ENCODE assay signal across 19 mouse cellular contexts in genomic region chr6:119402976-119403375, GRCm38 (mm10). TPM values are rescaled to one million over a fixed set of nuclear protein-coding genes. Genes with fewer than 3 reads are reported as not detected.
DNase-seq lines count a peak whose midpoint lies in the region; ATAC-seq and TF ChIP-seq lines count a peak whose summit lies in the region.
"Had no signal": no experiment of that assay in that cellular context is flagged by ENCODE, and none has a peak within 500 bp of the region (broad histone marks: within the 10 kb centered on the region; RNA-seq: fewer than 3 reads in every experiment).

No protein-coding gene starts in this region.

- H3K4me2 ChIP-seq in lung, postnatal 0 days (replicated peaks; ENCODE audit: low read depth, low read length) = no peak overlapping the region
- H3K4me2 ChIP-seq: forebrain, embryonic 15.5 days; heart, embryonic 12.5 days; limb, embryonic 12.5 days had no signal

- no peak overlapping the region for H3K4me3 ChIP-seq in lung, postnatal 0 days (ENCODE audit: low read depth, low read length)
- H3K4me3 ChIP-seq in brown adipose tissue, adult 24 weeks (ENCODE audit: insufficient read depth, low read depth, low read length) = no peak overlapping the region
- H3K4me3 ChIP-seq: forebrain, embryonic 15.5 days; heart, embryonic 12.5 days; limb, embryonic 12.5 days had no signal

- WGBS in lung, postnatal 0 days = 74% methylated on average over 3 of the region's 3 CpGs

- TF ChIP-seq EP300 in lung, postnatal 0 days (IDR thresholded peaks at IDR 0.05) = no peak

- peak; percentile 35 for ATAC-seq in lung, postnatal 0 days
- ATAC-seq in megakaryocyte, adult 5-6 weeks (ENCODE audit: poor library complexity, severe bottlenecking) = peak; percentile 61; the same call in 1 of the 2 replicates
- ATAC-seq: activated CD4-positive, CD25-positive, alpha-beta regulatory T cell, adult 4 months; forebrain, embryonic 15.5 days; inflammation-experienced regulatory T-cells, adult 6 months; midbrain, embryonic 16.5 days had no signal

- no peaks in the 10 kb centered on the region for H3K9me3 ChIP-seq in lung, postnatal 0 days (ENCODE audit: low read length)
- H3K9me3 ChIP-seq: forebrain, embryonic 15.5 days; limb, embryonic 12.5 days had no signal

- H3K27me3 ChIP-seq in lung, postnatal 0 days (replicated peaks; ENCODE audit: insufficient read depth, low read length) = no peaks in the 10 kb centered on the region
- H3K27me3 ChIP-seq: forebrain, embryonic 15.5 days; heart, embryonic 12.5 days; limb, embryonic 12.5 days had no signal

- H3K36me3 ChIP-seq in lung, postnatal 0 days (ENCODE audit: insufficient read depth, low read length) = no peaks in the 10 kb centered on the region
- H3K36me3 ChIP-seq: forebrain, embryonic 15.5 days; heart, embryonic 12.5 days; limb, embryonic 12.5 days had no signal

- no peak for TF ChIP-seq CTCF in lung, postnatal 0 days (IDR thresholded peaks at IDR 0.05)

- H3K9ac ChIP-seq in lung, postnatal 0 days (replicated peaks; ENCODE audit: low read depth) = no peak overlapping the region
- H3K9ac ChIP-seq: forebrain, embryonic 15.5 days; heart, embryonic 12.5 days; limb, embryonic 12.5 days had no signal

- no peak overlapping the region for H3K27ac ChIP-seq in lung, postnatal 0 days (ENCODE audit: low read length)
- peak overlapping the region; percentile 48 for H3K27ac ChIP-seq in brown adipose tissue, adult 24 weeks (replicated peaks; ENCODE audit: low read depth, low read length)
- H3K27ac ChIP-seq: forebrain, embryonic 15.5 days; limb, embryonic 12.5 days; macrophage had no signal

- no peaks in the 10 kb centered on the region for H3K4me1 ChIP-seq in lung, postnatal 0 days (ENCODE audit: insufficient read depth, low read depth, low read length)
- peaks cover 41% of the 10 kb centered on the region for H3K4me1 ChIP-seq in brown adipose tissue, adult 24 weeks (ENCODE audit: control insufficient read depth, insufficient read depth, insufficient read length, low read length)
- H3K4me1 ChIP-seq: forebrain, embryonic 15.5 days; heart, embryonic 12.5 days had no signal

- peak; percentile 56 for DNase-seq in lung, postnatal 0 days (ENCODE audit: low spot score)
- no peak for DNase-seq in lung, postnatal 25 days (ENCODE audit: low spot score)
- DNase-seq in thymus, postnatal 4 days = no peak
- no peak for DNase-seq in right cerebral cortex, adult 18-20 months
- no peak for DNase-seq in layer of hippocampus, postnatal 10 days (ENCODE audit: low spot score in 2 of 2)
- DNase-seq in left cerebral cortex, adult 18-20 months (ENCODE audit: low spot score in 2 of 2) = no peak
- DNase-seq: cerebellum, adult 9-11 months; heart, postnatal 4 days; kidney, postnatal 10 days; lung, adult 2 months had no signal

RNA-seq across cellular contexts. Expression of gene Adipor2, which starts 14.5 kb away (rescaled TPM):
- 60.7 and 66.4 TPM in 2 replicates for polyA plus RNA-seq in lung, postnatal 0 days (2015; fragmentation: Nextera tagmentation; extraction: Ambion mirVana)
- 370 and 390 TPM in 2 replicates for polyA plus RNA-seq in brown adipose tissue, adult 24 weeks (2012; ENCODE audit: insufficient read depth, insufficient read length, missing spikeins)
- total RNA-seq in megakaryocyte, adult 5-6 weeks (2015) = 64.1 and 69.9 TPM in 2 replicates
- 94.1 and 98.6 TPM in 2 replicates for total RNA-seq in megakaryocyte, adult 5-6 weeks (2017)
- 10 to 100 TPM; 38.4 to 41.3 TPM for total RNA-seq in layer of hippocampus, postnatal 10 days (2021)
- total RNA-seq in left cerebral cortex, adult 18-20 months (2021) = 10 to 100 TPM; 39.3 to 40.0 TPM
